In the genomic region with DNA sequence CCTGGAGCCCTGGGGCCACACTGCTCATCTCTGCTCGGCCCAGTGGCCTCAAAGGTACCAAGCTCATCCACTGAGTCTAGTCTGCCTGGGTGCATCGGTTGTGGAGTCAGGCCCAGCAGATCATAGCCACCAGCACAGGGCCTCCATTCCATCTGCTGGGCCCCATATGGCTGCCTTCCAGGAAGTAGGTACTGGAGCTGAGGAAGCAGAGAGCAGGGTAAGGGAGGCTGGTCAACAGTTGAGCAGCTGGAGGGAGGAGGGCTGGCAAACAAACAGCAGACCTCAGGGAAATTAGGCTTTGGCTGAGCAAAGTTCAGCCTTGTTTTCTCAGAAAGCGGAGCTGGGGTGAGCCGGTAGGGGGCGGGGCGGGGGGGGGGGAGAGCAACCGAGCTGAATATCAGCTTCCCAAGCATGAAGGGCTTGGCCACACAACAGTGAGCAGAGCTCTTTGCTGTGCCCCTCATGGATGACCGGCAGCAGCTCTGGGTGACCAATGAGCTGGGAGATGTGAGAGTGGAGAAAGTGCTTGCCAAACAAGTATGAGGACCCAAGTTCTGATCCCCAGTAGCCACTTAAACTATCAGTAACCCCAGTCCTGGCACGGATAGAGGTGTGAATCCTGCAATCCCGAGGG, we compare ENCODE assay signal across 8 mouse cellular contexts.
A peak's percentile ranks its signal among the peaks of the same experiment; 100 is the strongest.
DNase-seq lines count a peak whose midpoint lies in the region; ATAC-seq lines count a peak whose summit lies in the region.

No protein-coding gene starts in this region.

- no peaks in the 10 kb centered on the region for H3K27me3 ChIP-seq in heart, embryonic 12.5 days (replicated peaks)
- H3K27me3 ChIP-seq in kidney, embryonic 16.5 days (ENCODE audit: insufficient read depth, low read length): no peaks in the 10 kb centered on the region
- H3K27me3 ChIP-seq in megakaryocyte, embryonic 14.5 days (replicated peaks): no peaks in the 10 kb centered on the region

- ATAC-seq in cerebellum, adult (ENCODE audit: insufficient number of reproducible peaks, low FRiP score, low TSS enrichment): no peak
- no peak for ATAC-seq in heart, embryonic 12.5 days (ENCODE audit: insufficient number of reproducible peaks, low FRiP score)
- peak; percentile 56 for ATAC-seq in kidney, embryonic 16.5 days (ENCODE audit: low FRiP score, low TSS enrichment)

- H3K9ac ChIP-seq in heart, embryonic 12.5 days: no peak overlapping the region
- H3K9ac ChIP-seq in kidney, embryonic 16.5 days (replicated peaks; ENCODE audit: low read length): peak overlapping the region; percentile 41; the same call in 1 of the 2 replicates

- no peaks in the 10 kb centered on the region for H3K9me3 ChIP-seq in heart, embryonic 12.5 days (replicated peaks)
- no peaks in the 10 kb centered on the region for H3K9me3 ChIP-seq in kidney, embryonic 16.5 days (ENCODE audit: low read length)
- H3K9me3 ChIP-seq in megakaryocyte, embryonic 14.5 days: no peaks in the 10 kb centered on the region

- no peak overlapping the region for H3K4me2 ChIP-seq in heart, embryonic 12.5 days
- no peak overlapping the region for H3K4me2 ChIP-seq in kidney, embryonic 16.5 days (replicated peaks; ENCODE audit: low read depth, low read length)

- H3K36me3 ChIP-seq in heart, embryonic 12.5 days: no peaks in the 10 kb centered on the region
- H3K36me3 ChIP-seq in kidney, embryonic 16.5 days (ENCODE audit: insufficient read depth, low read length): no peaks in the 10 kb centered on the region
- H3K36me3 ChIP-seq in megakaryocyte, embryonic 14.5 days (replicated peaks; ENCODE audit: low read length): peaks cover 5% of the 10 kb centered on the region

- H3K4me3 ChIP-seq in heart, embryonic 12.5 days: no peak overlapping the region
- H3K4me3 ChIP-seq in kidney, embryonic 16.5 days (ENCODE audit: low read length): no peak overlapping the region
- peak overlapping the region; percentile 14 for H3K4me3 ChIP-seq in megakaryocyte, embryonic 14.5 days (replicated peaks)

- DNase-seq in cerebellum, postnatal 10 days: peak; percentile 85 to 91
- peak; percentile 58 for DNase-seq in embryo, embryonic 11 days
- peak; percentile 51 for DNase-seq in thymus, postnatal 4 days
- no peak for DNase-seq in ovary, postnatal 10 days (ENCODE audit: low spot score)

- H3K4me1 ChIP-seq in heart, embryonic 12.5 days (replicated peaks): peaks cover 52% of the 10 kb centered on the region
- H3K4me1 ChIP-seq in kidney, embryonic 16.5 days (ENCODE audit: insufficient read depth, low read length): peaks cover 72% of the 10 kb centered on the region
- H3K4me1 ChIP-seq in megakaryocyte, embryonic 14.5 days: peaks cover 63% of the 10 kb centered on the region

- peak overlapping the region; percentile 97 for H3K27ac ChIP-seq in heart, embryonic 12.5 days (ENCODE audit: poor library complexity, severe bottlenecking)
- H3K27ac ChIP-seq in kidney, embryonic 16.5 days (ENCODE audit: low read length): peak overlapping the region; percentile 100

- WGBS in heart, embryonic 12.5 days: 54% methylated on average over 10 of the region's 10 CpGs
- WGBS in kidney, embryonic 16.5 days: 23% methylated on average over 10 of the region's 10 CpGs
